Mouse (Mus musculus) c-Kit-positive CD71-negative TER-119-negative erythroid progenitor cells, embryonic 14.5 days (primary cell): Measurements from ENCODE around the gene Hes5.

Experiments
- DNase-seq: peaks from one replicate; pipeline ENCODE4 v3.0.0-alpha.2; 2013; ENCODE audit warnings: low read depth

The Hes5 gene

DNA sequence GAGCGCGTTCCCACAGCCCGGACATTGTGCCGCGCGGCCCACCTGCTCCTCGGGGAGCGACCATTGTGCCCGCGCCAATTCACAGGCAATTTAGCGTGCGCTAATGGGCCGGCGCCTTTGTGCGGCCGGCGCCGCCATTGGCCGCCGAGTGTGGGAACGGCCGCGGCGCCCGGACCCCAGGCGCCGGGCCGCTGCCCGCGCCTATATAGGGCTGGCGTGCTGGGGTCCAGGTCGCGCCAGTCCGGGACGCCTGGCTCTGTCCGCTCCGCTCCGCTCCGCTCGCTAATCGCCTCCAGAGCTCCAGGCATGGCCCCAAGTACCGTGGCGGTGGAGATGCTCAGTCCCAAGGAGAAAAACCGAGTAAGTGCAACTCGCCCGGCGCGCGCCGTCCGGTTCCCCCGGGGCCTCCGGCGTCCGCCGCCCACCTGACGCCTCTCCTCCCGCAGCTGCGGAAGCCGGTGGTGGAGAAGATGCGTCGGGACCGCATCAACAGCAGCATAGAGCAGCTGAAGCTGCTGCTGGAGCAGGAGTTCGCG is at the start of gene Hes5:
Hes5 (plus strand) TSS at position 234 of the 536 bp plus-strand sequence.
- DNase-seq = no peak

DNA sequence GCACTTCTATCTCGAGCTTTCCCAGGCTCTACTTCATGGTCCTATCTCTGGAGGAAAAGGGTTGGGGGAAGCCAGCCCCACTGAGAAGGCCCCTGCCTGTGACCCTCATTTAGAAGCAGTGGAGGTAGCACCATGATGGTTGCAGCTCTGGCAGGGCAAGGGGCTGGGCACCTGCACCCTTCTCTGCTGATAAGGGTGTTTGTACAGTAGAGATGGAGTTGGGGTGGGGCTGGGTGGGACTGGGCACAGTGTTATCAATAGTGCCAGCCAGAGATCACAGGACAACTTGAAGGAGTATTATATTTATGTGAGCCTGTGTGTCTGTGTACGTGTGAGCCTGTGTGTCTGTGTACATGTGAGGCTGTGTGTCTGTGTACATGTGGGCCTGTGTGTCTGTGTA is 49.1 kb upstream of the Hes5 start:
- no peak for DNase-seq

DNA sequence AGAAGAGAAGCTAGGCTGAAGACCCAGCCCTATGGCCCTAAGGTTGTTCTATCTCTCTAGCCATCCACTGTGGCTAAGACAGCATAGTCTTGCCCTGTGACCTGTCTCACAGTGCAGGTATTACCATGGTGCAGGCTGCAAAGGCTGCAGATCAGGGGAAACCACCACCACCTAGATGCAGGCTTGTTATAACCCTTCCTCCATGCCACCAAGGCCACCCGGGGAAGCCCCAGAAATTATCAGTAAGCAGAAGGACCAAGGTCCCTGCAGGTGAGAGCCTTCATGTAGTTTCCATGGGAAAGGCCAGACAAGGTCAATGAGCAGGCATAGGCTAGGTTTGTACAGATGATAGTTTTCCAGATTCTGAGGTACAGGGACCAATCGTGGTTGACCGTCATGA is 46.9 kb upstream of the Hes5 start:
- DNase-seq = no peak

DNA sequence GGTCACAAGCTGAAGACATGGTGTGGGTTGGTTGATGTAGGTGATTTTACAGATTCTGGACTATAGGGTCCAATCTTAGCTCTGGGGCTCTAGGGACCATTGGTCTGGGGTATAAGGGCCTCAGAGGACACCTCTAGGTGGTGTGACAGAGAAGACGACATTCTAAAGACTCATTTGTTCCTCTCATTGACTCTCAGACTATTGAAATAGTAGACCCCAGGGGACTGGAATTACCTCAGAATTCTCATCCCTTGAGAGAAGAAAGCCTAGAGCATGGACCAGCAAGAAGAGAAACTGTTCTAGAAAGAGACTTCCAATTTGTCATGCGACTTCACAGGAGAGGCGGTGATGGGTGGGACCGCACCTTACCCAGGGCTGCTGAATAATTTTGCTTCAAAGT is 46.5 kb upstream of the Hes5 start:
- DNase-seq = no peak

DNA sequence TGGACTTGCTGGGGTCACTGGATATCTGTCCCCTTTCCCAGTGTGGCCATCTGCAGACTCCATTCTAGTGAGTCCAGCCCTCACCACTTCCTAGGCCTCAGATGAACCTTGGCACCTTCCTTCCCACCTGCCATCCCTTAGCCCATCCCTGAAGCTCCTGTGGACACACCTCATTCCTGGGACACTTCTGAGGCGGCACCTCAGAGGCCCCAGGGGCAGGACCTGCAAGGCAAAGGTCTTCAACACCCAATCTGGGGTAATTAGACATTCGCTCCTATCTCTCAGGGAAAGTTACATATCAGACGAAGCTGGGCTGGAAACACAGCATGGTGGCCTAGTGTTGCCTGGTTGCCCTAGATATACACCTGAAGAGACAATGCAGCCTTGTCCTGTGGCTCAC is 46.0 kb upstream of the Hes5 start:
- no peak for DNase-seq

DNA sequence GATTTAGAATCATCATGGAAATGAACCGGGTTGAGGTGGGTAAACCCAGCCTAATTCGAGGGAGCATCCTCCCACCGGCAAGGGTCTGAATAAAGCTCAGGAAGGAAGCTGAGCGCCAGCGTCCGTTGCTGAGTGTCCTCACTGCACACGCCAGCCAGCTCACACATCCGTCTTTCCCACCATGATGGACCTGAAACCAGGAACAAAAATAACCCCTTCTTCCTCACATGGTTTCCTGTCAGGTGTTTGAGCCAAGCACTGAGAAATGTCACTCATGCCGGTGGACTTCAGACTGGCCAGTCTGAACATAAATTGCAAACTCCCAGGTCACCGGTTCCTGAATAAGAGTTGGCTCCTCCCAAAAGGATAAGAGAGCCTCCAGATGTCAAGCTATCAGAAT is 45.4 kb upstream of the Hes5 start:
- no peak for DNase-seq

DNA sequence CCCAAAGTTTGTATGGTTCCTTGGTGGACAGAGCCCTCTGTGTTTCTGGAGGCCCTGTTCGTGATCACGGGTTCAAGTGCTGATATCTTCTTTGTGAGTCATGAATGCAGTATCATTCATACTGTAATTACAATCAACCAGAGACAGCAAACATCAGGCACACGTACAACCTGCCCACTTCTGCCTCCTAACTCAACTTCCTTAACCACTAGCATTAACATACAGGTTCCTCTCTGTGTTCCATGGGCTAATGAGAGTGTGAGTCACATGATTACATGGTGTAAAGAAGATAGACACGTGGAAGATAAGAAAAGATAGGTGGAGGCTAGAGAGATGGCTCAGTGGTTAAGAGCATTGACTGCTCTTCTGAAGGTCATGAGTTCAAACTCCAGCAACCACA is 44.1 kb upstream of the Hes5 start:
- DNase-seq = no peak

DNA sequence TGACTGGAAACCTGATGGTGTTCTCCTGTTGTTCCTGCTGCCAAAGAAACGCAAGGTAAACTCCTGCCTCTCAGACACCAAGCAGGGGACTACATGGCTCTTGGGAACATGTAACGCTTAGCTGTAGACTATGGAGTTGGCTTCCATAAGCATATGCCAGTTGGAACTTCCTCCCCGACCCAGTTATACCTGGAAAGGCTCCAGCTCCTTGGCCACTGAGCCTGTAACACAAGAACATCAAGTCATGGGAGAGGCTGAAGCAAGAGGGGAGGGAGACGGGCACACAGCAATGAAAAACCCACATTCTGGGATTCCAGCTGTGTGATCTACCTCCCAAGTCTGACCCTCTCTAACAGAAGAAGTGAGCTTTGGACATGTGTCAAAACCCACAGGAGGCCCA is 38.4 kb upstream of the Hes5 start:
- no peak for DNase-seq

DNA sequence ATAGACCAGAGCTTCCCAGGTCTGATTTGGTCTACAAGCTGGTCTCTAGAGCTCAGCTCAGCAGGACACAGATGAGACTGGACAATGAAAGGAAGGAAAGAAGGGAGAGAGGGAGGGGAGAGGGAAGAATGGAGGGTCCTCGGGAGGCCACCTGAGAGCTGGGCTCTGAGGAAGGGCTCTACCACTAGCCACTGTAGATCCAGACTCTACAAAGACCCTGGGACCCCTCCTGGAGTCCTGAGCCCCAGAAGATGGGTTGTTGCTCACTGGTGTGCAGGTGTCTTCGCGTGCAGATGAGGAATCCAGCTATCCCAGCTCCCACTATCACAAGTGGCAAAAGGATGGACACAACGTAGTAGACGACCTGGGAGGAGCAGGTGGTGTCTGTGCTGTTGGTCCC is 37.8 kb upstream of the Hes5 start:
- DNase-seq = no peak

DNA sequence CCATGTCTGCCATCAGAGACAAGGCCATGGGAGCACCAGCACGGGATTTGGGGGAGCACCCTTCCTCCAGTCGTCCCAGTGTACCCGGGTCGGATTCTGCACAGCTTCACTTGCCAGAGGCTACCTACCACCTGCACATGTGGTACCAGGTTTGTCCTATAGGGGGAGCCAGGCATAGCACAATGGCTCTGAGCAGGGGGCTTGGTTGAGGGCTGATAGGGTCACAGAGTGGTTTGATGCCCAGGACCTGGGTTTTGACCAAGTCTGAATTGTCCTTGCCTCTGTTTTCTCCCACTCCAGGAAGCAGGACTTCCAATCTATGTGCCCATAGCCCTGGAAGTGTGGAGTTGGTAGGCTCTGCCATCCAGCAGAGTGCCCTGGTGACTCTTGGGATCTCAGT is 35.3 kb upstream of the Hes5 start:
- DNase-seq = no peak

DNA sequence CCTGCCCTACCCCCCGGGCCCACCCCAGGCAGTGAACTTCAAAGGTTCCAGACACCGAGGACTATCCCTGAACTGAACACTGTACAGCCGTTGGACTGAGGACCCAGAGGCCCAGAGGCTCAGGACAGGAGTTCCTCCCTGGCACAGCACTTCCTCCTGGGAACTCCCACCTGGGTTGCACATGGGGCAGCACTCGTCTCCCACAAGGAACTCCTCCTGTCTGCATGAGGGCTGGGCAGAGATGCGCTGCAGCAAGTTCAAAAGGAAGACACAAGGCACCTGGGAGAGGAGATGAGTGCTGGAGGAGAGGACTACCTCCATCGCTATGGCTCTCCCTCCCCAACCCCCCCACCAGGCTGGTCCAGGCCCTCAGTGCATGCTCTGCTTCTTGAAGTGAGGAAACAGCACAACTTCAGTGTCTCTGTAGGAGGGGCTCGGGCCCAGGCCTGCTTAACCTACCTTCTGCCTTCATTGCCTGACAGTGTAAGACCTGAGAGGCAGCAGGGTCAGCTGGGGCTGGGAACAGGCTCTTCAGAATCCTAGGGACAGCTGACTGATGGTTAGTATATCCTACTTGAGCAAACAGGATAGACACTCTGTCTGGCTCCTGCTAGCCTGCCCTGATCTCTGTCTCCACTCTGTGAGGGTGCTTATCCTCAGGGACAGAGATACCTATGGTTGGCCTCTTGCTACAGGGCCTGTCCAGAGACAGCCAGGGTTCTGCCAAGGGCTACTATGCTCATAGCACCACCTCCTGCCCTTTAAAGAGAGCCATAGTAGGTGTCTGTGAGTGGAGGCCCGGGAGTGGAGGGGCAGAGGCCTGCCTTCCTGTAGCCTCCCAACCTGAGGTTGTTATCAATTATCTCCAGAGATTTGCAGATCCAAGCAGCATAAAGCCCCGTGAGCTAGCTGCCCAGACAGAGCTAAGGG is 33.5 kb upstream of the Hes5 start:
- no peak for DNase-seq

DNA sequence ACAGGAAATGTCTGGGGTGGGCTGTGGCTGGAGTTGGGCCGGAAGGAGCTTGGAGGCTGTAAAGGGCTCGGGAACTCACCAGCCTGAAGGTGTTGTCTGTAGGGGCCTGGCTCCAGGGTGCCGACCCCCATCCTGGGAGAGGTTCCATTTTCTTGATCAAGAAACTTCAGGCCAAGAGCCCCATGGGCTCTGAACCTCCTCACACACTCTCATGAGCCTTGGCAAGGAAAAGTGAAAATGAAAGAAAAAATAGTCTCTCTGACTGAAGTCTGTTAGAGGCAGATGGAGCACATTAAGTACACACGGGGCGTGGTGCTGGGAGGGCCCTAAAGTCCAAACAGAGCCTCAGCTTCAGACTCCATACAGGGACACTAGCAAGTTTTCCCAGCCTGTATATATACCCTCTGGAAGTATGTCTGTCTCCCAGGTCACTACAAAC is 32.8 kb upstream of the Hes5 start:
- no peak for DNase-seq

DNA sequence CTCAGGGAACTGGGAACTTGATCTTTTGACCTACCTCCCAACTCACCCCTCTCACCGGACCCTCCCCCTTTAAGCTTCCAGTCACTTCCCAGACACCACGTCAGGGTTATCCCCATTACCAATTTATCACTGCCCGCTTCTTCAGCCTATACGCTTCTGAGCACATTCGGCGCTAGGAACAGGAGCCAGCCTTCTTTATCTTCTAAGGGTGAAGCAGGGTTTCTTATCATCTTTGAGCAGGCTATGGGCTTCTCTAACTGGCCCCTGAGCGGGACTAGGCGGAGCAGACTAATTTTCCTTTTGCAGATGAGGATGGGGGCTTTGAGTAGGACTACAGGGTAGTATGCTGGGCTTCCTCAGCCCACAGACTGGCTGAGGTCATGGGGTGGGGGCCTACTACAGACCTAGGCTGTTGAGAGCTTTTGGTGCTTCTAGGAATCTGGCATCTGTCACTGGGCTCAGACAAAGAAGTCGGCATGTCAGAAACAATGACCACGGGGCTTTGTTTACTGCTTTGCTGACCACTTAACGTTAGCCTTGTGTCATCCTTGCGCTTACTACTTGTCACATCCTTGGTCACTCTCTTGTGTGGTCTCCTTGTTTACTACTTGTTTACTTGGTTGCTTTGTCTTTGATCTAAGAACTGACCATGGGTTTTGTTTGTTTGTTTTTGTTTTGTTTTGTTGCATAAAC is 32.2 kb upstream of the Hes5 start, which contains the start of gene Tnfrsf14:
Tnfrsf14 (minus strand) TSS at position 169 of the 693 bp plus-strand sequence.
- DNase-seq = no peak

DNA sequence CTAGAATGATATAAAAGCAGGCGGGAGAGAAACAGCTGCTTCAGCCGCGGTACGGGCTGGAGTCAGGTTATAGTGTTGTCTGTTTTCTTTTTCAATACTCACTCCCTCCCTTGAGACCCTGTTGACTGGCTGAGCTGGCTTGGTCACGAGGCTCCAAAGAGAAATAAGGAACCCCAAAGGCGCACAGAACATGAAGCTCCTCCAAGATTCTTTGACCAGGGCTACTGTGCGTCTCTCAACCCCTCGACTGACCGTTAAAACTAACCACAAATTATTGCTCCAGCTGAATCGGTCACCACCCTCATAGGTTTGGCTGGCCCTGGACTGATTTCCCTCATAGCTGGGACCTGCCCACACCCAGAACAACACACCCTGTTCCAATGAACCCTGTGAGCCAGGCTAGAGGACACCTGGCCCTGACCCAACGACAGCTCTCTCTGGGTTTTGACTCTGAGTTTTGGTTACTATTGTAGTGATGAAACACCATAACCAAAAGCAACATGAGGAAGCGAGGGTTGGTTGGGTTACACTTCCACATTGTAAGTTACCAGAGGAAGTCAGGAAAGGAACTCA is 31.5 kb upstream of the Hes5 start:
- DNase-seq = no peak

DNA sequence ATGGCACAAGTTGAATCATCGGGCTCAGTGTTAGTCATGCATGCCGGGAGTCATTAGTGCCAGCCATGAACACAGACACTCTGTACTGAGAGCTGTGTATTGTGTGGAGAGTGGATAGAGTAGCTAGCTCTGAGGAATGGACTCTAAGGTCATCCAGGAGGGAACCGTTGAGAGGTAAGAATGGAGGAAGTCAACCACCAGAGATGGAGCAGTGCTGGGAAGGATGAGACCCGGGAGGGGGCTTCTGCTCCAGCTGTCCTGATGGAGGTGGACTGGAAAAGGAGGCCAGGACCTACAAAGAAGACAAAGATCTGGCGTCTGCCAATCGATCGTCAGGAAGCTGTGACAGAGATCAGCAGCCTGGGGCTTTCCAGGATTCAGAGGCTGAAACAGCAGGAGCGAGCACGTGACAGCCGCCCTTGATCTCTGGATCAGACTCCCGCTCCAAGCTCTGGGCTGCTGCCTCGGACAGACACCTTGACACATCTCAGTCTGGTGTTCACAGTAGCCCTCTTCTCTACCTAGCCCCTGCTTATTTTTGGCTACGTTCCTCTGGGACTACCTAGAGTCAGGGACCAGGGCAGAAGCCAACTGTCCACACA is 27.3 kb upstream of the Hes5 start:
- DNase-seq = no peak

DNA sequence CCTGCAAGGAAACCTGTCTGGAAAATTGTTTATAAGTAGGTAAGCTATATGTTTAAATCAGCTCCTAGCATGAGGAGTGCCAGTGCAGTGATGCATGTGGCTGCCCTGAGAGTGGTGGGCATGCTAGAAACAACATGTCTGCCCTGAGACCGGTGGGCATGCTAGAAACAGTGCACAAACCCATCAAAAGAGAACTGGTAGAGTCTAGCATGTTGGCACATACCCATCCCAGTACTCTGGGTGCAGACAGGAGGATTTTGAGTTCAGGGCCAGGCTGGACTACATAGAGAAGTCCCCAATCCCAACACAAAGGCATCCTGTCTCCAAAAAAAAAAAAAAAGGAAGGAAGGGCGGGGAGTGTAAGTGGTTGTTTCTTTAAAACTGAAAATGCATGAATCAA is 25.9 kb upstream of the Hes5 start:
- DNase-seq = no peak

DNA sequence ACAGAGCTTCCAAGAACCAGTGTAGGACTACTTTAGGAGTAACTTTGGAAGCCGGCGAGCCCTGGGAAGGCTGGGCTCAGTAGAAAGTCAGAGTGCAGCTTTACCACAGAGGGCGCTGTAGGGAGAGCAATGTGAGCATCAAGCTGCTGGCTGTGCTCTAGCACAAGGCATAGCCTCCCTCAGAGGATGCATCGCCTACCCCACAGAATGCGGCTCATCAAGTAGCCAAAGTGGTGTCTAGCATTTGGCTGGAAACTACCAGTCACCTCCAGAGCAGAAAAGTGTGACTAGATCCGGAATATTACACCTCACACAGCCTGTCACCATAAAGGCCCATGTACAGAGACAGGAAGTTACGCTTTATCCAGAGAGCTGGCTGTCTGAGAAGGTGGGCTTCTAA is 24.9 kb upstream of the Hes5 start:
- DNase-seq = no peak

DNA sequence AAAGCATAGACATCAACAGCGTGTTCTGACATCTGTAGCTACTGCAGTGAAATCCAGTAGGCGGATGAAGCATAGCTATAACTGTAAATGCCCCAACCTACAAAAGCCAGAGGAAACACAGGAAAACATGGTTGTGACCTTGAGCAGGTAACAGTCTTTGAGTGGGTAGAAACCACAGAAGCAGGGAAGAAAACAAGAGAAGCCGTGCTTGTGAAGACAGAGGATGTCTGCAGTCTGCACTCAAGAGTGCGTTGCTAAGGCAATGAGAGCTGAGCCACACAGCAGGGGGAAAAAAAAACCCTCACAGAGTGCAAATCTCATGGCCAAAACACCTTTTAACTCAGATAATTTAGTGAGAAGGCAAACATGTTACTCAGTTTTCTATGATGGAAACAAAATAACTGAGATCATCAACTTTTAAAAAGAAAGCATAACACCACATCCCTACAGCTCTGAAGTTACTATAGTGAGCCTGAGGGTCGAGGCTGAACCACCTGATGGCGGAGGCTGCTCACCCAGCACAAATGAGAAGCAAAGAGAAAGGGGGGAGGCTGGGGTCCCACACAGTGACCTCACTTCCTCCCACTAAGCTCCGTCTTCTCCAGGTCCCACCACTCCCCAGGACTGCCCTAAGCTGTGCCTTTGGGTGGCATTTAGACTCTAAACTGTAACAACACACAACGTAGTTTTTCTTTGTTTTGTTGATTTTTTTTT is 24.0 kb upstream of the Hes5 start:
- no peak for DNase-seq

DNA sequence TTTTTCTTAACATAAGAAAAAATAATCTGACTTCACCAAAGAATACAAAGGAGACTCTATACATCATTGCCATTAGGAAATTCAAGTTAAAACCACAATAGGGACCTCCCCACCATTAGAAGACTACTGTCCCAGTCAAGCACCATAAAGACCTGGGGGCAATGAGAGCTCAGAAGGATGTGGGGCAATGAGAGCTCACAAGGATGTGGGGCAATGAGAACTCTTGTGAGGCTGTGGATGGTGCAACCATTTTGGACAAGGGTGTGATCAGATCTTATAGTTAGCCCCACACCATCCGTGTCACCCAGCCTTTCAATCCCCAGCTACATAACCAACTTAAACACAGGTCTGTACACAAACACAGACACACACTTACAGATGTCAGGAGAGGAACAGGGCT is 23.0 kb upstream of the Hes5 start:
- no peak for DNase-seq

DNA sequence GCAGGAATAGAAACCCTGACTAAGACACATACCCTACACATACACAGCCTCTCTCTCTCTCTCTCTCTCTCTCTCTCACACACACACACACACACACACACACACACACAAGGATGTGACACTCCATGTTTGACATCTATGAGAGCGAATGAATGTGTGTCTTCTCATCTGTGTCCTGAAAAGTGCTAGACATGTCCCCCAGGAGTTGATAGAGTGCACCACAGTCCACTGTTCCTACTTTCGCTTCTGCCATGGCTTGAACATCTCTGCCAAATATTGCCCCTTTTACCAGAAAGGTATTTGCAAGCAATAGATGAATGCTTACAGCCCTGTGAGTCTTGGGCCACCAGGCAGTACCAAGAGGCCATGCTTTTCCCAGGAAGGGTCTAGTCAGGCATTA is 20.6 kb upstream of the Hes5 start:
- DNase-seq = no peak

DNA sequence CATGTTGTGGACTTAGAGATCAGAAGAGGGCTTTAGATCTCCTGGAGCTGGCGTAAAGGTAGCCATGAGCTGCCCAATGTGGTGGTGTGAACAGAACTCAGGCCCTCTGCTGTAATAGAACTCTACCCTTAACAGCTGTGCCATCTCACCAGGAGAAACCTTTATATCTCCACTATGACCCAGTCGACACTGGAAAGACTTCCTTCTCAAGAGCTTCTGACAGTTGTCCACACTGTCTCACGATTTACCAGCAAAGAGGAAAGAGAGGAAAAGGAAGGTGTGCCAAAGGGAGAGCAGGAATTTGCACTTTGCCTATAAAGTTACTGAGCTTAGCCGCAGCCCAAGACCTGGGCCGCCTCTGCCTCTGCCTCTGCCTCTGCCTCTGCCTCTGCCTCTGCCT is 18.9 kb upstream of the Hes5 start:
- DNase-seq = no peak
